Mouse (Mus musculus) kidney, adult 2 months (tissue): ENCODE results near the gene Tmem130. TPM values are rescaled to one million over a fixed set of nuclear protein-coding genes. Genes with fewer than 3 reads are reported as not detected.
"Not testable (repeated sequence)": the region's sequence is repeated elsewhere in the genome, so short reads cannot be mapped to it uniquely, and the experiment has no call there.

ENCODE experiments used
- DNase-seq: peaks from one replicate; pipeline ENCODE4 v3.0.0; 2021
- H3K27ac ChIP-seq: fragments of 200-500 bp; 2 replicates; pipeline ENCODE4 v1.5.1; 2012; ENCODE audit warnings: low read depth, low read length, control low read depth, inconsistent platforms; ENCODE audit not compliant: insufficient read depth
- H3K27me3 ChIP-seq: fragments of 200-500 bp; replicated peaks from 2 replicates; pipeline ENCODE4 v1.6.1; 2012; ENCODE audit warnings: mild to moderate bottlenecking, moderate library complexity, low read length, inconsistent platforms; ENCODE audit not compliant: control insufficient read depth, insufficient read depth
- H3K36me3 ChIP-seq: fragments of 200-500 bp; 2 replicates; pipeline ENCODE4 v1.6.1; 2012; ENCODE audit warnings: mild to moderate bottlenecking, moderate library complexity, low read length, inconsistent platforms; ENCODE audit not compliant: control insufficient read depth, insufficient read depth
- H3K4me1 ChIP-seq: fragments of 200-500 bp; 2 replicates; pipeline ENCODE4 v1.6.1; 2011; ENCODE audit warnings: low read length; ENCODE audit not compliant: control insufficient read depth, insufficient read depth
- H3K4me3 ChIP-seq: fragments of 200-500 bp; 2 replicates; pipeline ENCODE4 v1.5.1; 2011; ENCODE audit warnings: mild to moderate bottlenecking, low read depth, low read length, control low read depth; ENCODE audit not compliant: insufficient read depth
- CTCF ChIP-seq: fragments of 200-500 bp; conservative IDR thresholded peaks from 2 replicates; pipeline ENCODE4 v1.5.1; 2011; ENCODE audit warnings: low read depth, mild to moderate bottlenecking, control low read depth, low read length, moderate library complexity, mixed read lengths; ENCODE audit not compliant: insufficient read depth, insufficient read length
- POLR2A ChIP-seq: fragments of 200-500 bp; IDR thresholded peaks from one replicate; pipeline ENCODE4 v1.6.1; 2011; ENCODE audit warnings: low read depth, low read length, control low read depth
- WGBS: fragments of 180-500 bp; shearing (Covaris S2); methylation state at CpG from one replicate; pipeline ENCODE4 v1.1.7; 2018; 5-methylcytosine and 5-hydroxymethylcytosine counted together
- polyA plus RNA-seq: library from polyadenylated mRNA; depleted of rRNA; stranded (reverse); fragments of >200 nt; gene quantifications from 2 replicates; pipeline ENCODE4 v1.2.3, GENCODE M21; 2012

The Tmem130 gene
- polyA plus RNA-seq, 1 experiment: 0.55 TPM

- H3K27ac ChIP-seq: no peak overlapping the region
- TF ChIP-seq CTCF (no peak), POLR2A (no peak)
- DNase-seq: no peak
- H3K27me3 ChIP-seq: no peaks in the 10 kb centered on the region
- no peaks in the 10 kb centered on the region for H3K4me1 ChIP-seq
- H3K36me3 ChIP-seq: peaks cover 5% of the 10 kb centered on the region
- no peak overlapping the region for H3K4me3 ChIP-seq
- WGBS: 97% methylated on average over 18 of the region's 18 CpGs
Measured at GRCm38 (mm10) chr5:144786464-144786863, 24.8 kb upstream of the Tmem130 start.

- TF ChIP-seq CTCF: no peak
- no peak for TF ChIP-seq POLR2A
- 57% methylated on average over 8 of the region's 8 CpGs for WGBS
- H3K4me1 ChIP-seq: no peaks in the 10 kb centered on the region
- H3K4me3 ChIP-seq: no peak overlapping the region
- peaks cover 4% of the 10 kb centered on the region for H3K36me3 ChIP-seq
- H3K27me3 ChIP-seq: no peaks in the 10 kb centered on the region
- H3K27ac ChIP-seq: no peak overlapping the region
- no peak for DNase-seq
Measured at GRCm38 (mm10) chr5:144780654-144781053, 19.0 kb upstream of the Tmem130 start.

GRCm38 (mm10) chr5:144773231-144773630 is 11.6 kb upstream of the Tmem130 start:
- H3K27ac ChIP-seq: no peak overlapping the region
- H3K36me3 ChIP-seq: no peaks in the 10 kb centered on the region; the same call in 1 of the 2 replicates
- no peak for DNase-seq
- TF ChIP-seq CTCF: no peak
- TF ChIP-seq POLR2A: no peak
- 94% methylated on average over 6 of the region's 6 CpGs for WGBS
- no peaks in the 10 kb centered on the region for H3K4me1 ChIP-seq
- no peak overlapping the region for H3K4me3 ChIP-seq
- no peaks in the 10 kb centered on the region for H3K27me3 ChIP-seq

GRCm38 (mm10) chr5:144769067-144769482 is 7.5 kb upstream of the Tmem130 start:
- H3K36me3 ChIP-seq: no peaks in the 10 kb centered on the region
- peak overlapping the region; percentile 96 for H3K4me3 ChIP-seq
- H3K27me3 ChIP-seq: no peaks in the 10 kb centered on the region
- TF ChIP-seq CTCF (no peak), POLR2A (no peak)
- H3K4me1 ChIP-seq: peaks cover 5% of the 10 kb centered on the region; the same call in 1 of the 2 replicates
- DNase-seq: no peak
- 12% methylated on average over 8 of the region's 8 CpGs for WGBS
- no peak overlapping the region for H3K27ac ChIP-seq

- TF ChIP-seq POLR2A (peak; percentile 40), CTCF (peak; percentile 56)
- DNase-seq: peak; percentile 93
- Histone ChIP-seq H3K4me1 (peaks cover 5% of the 10 kb centered on the region; the same call in 1 of the 2 replicates), H3K27me3 (no peaks in the 10 kb centered on the region), H3K36me3 (no peaks in the 10 kb centered on the region), H3K27ac (peak overlapping the region; percentile 99), H3K4me3 (peak overlapping the region; percentile 96)
- WGBS: under 1% methylated on average over 92 of the region's 92 CpGs
Measured at GRCm38 (mm10) chr5:144767911-144768841, 6.6 kb upstream of the Tmem130 start.

- not testable (repeated sequence) for H3K27me3 ChIP-seq, DNase-seq, H3K36me3 ChIP-seq, H3K4me1 ChIP-seq
- Histone ChIP-seq H3K4me3 (peak within 1 kb of the TSS; percentile 96), H3K27ac (peak within 1 kb of the TSS; percentile 99)
- whole genome bisulfite sequencing: 79% methylated on average over 14 of the region's 15 CpGs
Measured at GRCm38 (mm10) chr5:144767106-144767798, 5.6 kb upstream of the Tmem130 start, which contains the start of gene Trrap. TSS of gene Trrap (plus strand) at chr5:144767732.

- TF ChIP-seq POLR2A: no peak
- TF ChIP-seq CTCF: no peak
- H3K4me3 ChIP-seq: no peak overlapping the region
- 66% methylated on average over 11 of the region's 11 CpGs for WGBS
- no peak for DNase-seq
- H3K27ac ChIP-seq: no peak overlapping the region
- no peaks in the 10 kb centered on the region for H3K27me3 ChIP-seq
- H3K4me1 ChIP-seq: peaks cover 5% of the 10 kb centered on the region; the same call in 1 of the 2 replicates
- H3K36me3 ChIP-seq: no peaks in the 10 kb centered on the region
Measured at GRCm38 (mm10) chr5:144766646-144767045, 5.0 kb upstream of the Tmem130 start.
